Mouse (Mus musculus): Measurements from ENCODE around the gene Gnb3. TPM values are rescaled to one million over a fixed set of nuclear protein-coding genes. Genes with fewer than 3 reads are reported as not detected.

The Gnb3 gene
- polyA plus RNA-seq, 1 experiment = 4.0 TPM

- Histone ChIP-seq H3K27ac (ENCODE audit: control insufficient read depth, insufficient read depth, low read length) (no peak overlapping the region), H3K4me1 (replicated peaks; ENCODE audit: control insufficient read depth, insufficient read depth, low read length) (no peaks in the 10 kb centered on the region), H3K36me3 (ENCODE audit: control insufficient read depth, insufficient read depth, low read length) (no peaks in the 10 kb centered on the region), H3K27me3 (ENCODE audit: control insufficient read depth, insufficient read depth, low read length) (no peaks in the 10 kb centered on the region), H3K4me3 (ENCODE audit: control insufficient read depth, insufficient read depth, low read length) (no peak overlapping the region)
- WGBS = 95% methylated on average over 3 of the region's 3 CpGs
- TF ChIP-seq CTCF (IDR thresholded peaks at IDR 0.05; ENCODE audit: borderline replicate concordance, control insufficient read depth, extremely low read depth, insufficient read depth, low read length, poor library complexity) = no peak
- TF ChIP-seq POLR2A (IDR thresholded peaks at IDR 0.05; ENCODE audit: control insufficient read depth, extremely low read depth, insufficient read depth, low read length, poor library complexity) = no peak
- DNase-seq = no peak
Measured at GRCm38 (mm10) chr6:124791911-124792310, 48.2 kb downstream of the Gnb3 start.

DNA sequence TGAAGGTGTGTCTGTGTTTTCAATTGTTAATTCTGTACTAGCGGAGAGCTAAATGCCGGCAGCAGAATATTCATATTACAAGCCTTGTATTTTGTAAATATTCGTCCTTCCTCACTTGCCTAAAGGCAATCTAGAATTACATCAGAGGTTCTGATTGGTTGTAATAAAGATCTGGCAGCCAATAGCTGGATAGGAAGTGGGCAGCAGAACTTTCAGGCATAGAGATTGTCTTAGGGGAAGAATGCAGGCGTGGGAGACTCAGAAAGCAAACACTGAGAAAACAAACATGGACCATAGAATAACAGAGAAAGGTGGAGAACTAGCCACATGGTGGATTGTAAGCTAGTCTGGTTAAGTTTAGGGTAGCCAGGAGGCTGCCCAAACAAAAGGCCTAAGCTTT is 50.0 kb downstream of the Gnb3 start:
- H3K4me3 ChIP-seq (ENCODE audit: control insufficient read depth, insufficient read depth, low read length) = no peak overlapping the region
- H3K27me3 ChIP-seq (ENCODE audit: control insufficient read depth, insufficient read depth, low read length) = no peaks in the 10 kb centered on the region
- TF ChIP-seq CTCF (IDR thresholded peaks at IDR 0.05; ENCODE audit: borderline replicate concordance, control insufficient read depth, extremely low read depth, insufficient read depth, low read length, poor library complexity) (no peak), POLR2A (IDR thresholded peaks at IDR 0.05; ENCODE audit: control insufficient read depth, extremely low read depth, insufficient read depth, low read length, poor library complexity) (no peak)
- 78% methylated on average over 4 of the region's 4 CpGs for WGBS
- H3K36me3 ChIP-seq (ENCODE audit: control insufficient read depth, insufficient read depth, low read length) = no peaks in the 10 kb centered on the region
- no peak overlapping the region for H3K27ac ChIP-seq (ENCODE audit: control insufficient read depth, insufficient read depth, low read length)
- H3K4me1 ChIP-seq (replicated peaks; ENCODE audit: control insufficient read depth, insufficient read depth, low read length) = no peaks in the 10 kb centered on the region
- DNase-seq = no peak

DNA sequence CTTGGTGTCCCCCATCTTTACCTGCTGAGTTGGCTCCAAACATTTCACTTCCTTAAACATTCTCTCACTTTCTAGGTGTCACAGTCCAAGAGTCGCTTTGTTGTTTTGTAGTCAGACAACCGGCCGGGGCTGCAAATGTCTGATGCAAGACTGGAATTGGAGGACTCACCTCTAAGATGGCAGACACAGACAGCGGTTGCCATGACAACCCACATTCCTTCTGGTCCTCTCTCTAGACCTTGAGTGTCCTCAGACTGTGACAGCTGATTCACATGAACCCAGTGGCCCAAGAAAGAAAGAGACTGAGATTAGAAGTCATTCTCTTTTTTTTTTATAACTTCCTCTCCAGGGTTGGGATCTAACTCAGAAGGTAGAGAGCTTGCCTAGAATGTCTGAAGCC is 50.6 kb downstream of the Gnb3 start:
- Histone ChIP-seq H3K4me3 (ENCODE audit: control insufficient read depth, insufficient read depth, low read length) (no peak overlapping the region), H3K27ac (ENCODE audit: control insufficient read depth, insufficient read depth, low read length) (no peak overlapping the region), H3K27me3 (ENCODE audit: control insufficient read depth, insufficient read depth, low read length) (no peaks in the 10 kb centered on the region), H3K36me3 (ENCODE audit: control insufficient read depth, insufficient read depth, low read length) (no peaks in the 10 kb centered on the region), H3K4me1 (replicated peaks; ENCODE audit: control insufficient read depth, insufficient read depth, low read length) (no peaks in the 10 kb centered on the region)
- WGBS = 95% methylated on average over 4 of the region's 4 CpGs
- no peak for TF ChIP-seq CTCF (IDR thresholded peaks at IDR 0.05; ENCODE audit: borderline replicate concordance, control insufficient read depth, extremely low read depth, insufficient read depth, low read length, poor library complexity)
- TF ChIP-seq POLR2A (IDR thresholded peaks at IDR 0.05; ENCODE audit: control insufficient read depth, extremely low read depth, insufficient read depth, low read length, poor library complexity) = no peak
- no peak for DNase-seq

- WGBS = 90% methylated on average over 10 of the region's 10 CpGs
- no peaks in the 10 kb centered on the region for H3K27me3 ChIP-seq (ENCODE audit: control insufficient read depth, insufficient read depth, low read length)
- DNase-seq = no peak
- no peaks in the 10 kb centered on the region for H3K4me1 ChIP-seq (replicated peaks; ENCODE audit: control insufficient read depth, insufficient read depth, low read length)
- no peak for TF ChIP-seq CTCF (IDR thresholded peaks at IDR 0.05; ENCODE audit: borderline replicate concordance, control insufficient read depth, extremely low read depth, insufficient read depth, low read length, poor library complexity)
- no peak for TF ChIP-seq POLR2A (IDR thresholded peaks at IDR 0.05; ENCODE audit: control insufficient read depth, extremely low read depth, insufficient read depth, low read length, poor library complexity)
- H3K4me3 ChIP-seq (ENCODE audit: control insufficient read depth, insufficient read depth, low read length) = no peak overlapping the region
- H3K36me3 ChIP-seq (ENCODE audit: control insufficient read depth, insufficient read depth, low read length) = no peaks in the 10 kb centered on the region
- H3K27ac ChIP-seq (ENCODE audit: control insufficient read depth, insufficient read depth, low read length) = no peak overlapping the region
Measured at GRCm38 (mm10) chr6:124787722-124788121, 52.4 kb downstream of the Gnb3 start.

GRCm38 (mm10) chr6:124786756-124787420 is 53.2 kb downstream of the Gnb3 start:
- WGBS = 46% methylated on average over 8 of the region's 8 CpGs
- Histone ChIP-seq H3K4me1 (replicated peaks; ENCODE audit: control insufficient read depth, insufficient read depth, low read length) (peaks cover 3% of the 10 kb centered on the region), H3K27ac (ENCODE audit: control insufficient read depth, insufficient read depth, low read length) (no peak overlapping the region), H3K36me3 (ENCODE audit: control insufficient read depth, insufficient read depth, low read length) (no peaks in the 10 kb centered on the region), H3K27me3 (ENCODE audit: control insufficient read depth, insufficient read depth, low read length) (no peaks in the 10 kb centered on the region), H3K4me3 (ENCODE audit: control insufficient read depth, insufficient read depth, low read length) (no peak overlapping the region)
- no peak for DNase-seq
- TF ChIP-seq CTCF (IDR thresholded peaks at IDR 0.05; ENCODE audit: borderline replicate concordance, control insufficient read depth, extremely low read depth, insufficient read depth, low read length, poor library complexity) = no peak
- no peak for TF ChIP-seq POLR2A (IDR thresholded peaks at IDR 0.05; ENCODE audit: control insufficient read depth, extremely low read depth, insufficient read depth, low read length, poor library complexity)

Other genes starting within 250 kb of the Gnb3 start
- gene C1s2, start 204.2 kb downstream of the Gnb3 start, polyA plus RNA-seq (2012; rRNA removed) = 0.08 and 0.13 TPM in 2 replicates
- gene Lpcat3, start 177.2 kb downstream of the Gnb3 start, polyA plus RNA-seq (2012; rRNA removed) = 173 and 184 TPM in 2 replicates
- 203 and 210 TPM in 2 replicates for gene Emg1, start 128.1 kb downstream of the Gnb3 start, polyA plus RNA-seq (2012; rRNA removed)
- 150 and 171 TPM in 2 replicates for gene Phb2, start 127.9 kb downstream of the Gnb3 start, polyA plus RNA-seq (2012; rRNA removed)
- 210 and 212 TPM in 2 replicates for gene Ptpn6, start 101.6 kb downstream of the Gnb3 start, polyA plus RNA-seq (2012; rRNA removed)
- gene Grcc10, start 98.9 kb downstream of the Gnb3 start, polyA plus RNA-seq (2012; rRNA removed) = 265 and 352 TPM in 2 replicates
- not detected in 2 replicates for gene Gm45234, start 84.3 kb downstream of the Gnb3 start, polyA plus RNA-seq (2012; rRNA removed)
- 48.3 and 51.6 TPM in 2 replicates for gene Atn1, start 83.8 kb downstream of the Gnb3 start, polyA plus RNA-seq (2012; rRNA removed)
- gene Eno2, start 70.6 kb downstream of the Gnb3 start, polyA plus RNA-seq (2012; rRNA removed) = 10.2 and 12.9 TPM in 2 replicates
- 4.0 and 5.5 TPM in 2 replicates for gene Lrrc23, start 60.5 kb downstream of the Gnb3 start, polyA plus RNA-seq (2012; rRNA removed)
- 7.1 and 8.1 TPM in 2 replicates for gene Spsb2, start 31.6 kb downstream of the Gnb3 start, polyA plus RNA-seq (2012; rRNA removed)
- gene Tpi1, start 26.0 kb downstream of the Gnb3 start, polyA plus RNA-seq (2012; rRNA removed) = 171 and 181 TPM in 2 replicates
- 118 and 121 TPM in 2 replicates for gene Usp5, start 10.8 kb downstream of the Gnb3 start, polyA plus RNA-seq (2012; rRNA removed)
- 202 and 248 TPM in 2 replicates for gene Cdca3, start 10.7 kb downstream of the Gnb3 start, polyA plus RNA-seq (2012; rRNA removed)
- gene P3h3, start 17.5 kb upstream of the Gnb3 start, polyA plus RNA-seq (2012; rRNA removed) = 20.1 and 26.8 TPM in 2 replicates
- 136 and 138 TPM in 2 replicates for gene Gpr162, start 23.7 kb upstream of the Gnb3 start, polyA plus RNA-seq (2012; rRNA removed)
- 549 and 565 TPM in 2 replicates for gene Cd4, start 47.9 kb upstream of the Gnb3 start, polyA plus RNA-seq (2012; rRNA removed)
- 27.7 and 30.1 TPM in 2 replicates for gene Lag3, start 71.4 kb upstream of the Gnb3 start, polyA plus RNA-seq (2012; rRNA removed)
- gene Ptms, start 79.8 kb upstream of the Gnb3 start, polyA plus RNA-seq (2012; rRNA removed) = 1,595 and 1,797 TPM in 2 replicates
- 404 and 428 TPM in 2 replicates for gene Mlf2, start 91.1 kb upstream of the Gnb3 start, polyA plus RNA-seq (2012; rRNA removed)
- gene Cops7a, start 125.3 kb upstream of the Gnb3 start, polyA plus RNA-seq (2012; rRNA removed) = 168 and 199 TPM in 2 replicates
- gene Pianp, start 156.4 kb upstream of the Gnb3 start, polyA plus RNA-seq (2012; rRNA removed) = 5.1 and 5.5 TPM in 2 replicates
- 117 and 126 TPM in 2 replicates for gene Zfp384, start 168.9 kb upstream of the Gnb3 start, polyA plus RNA-seq (2012; rRNA removed)
- 96.8 and 99.4 TPM in 2 replicates for gene Ing4, start 199.5 kb upstream of the Gnb3 start, polyA plus RNA-seq (2012; rRNA removed)
- 70.8 and 89.5 TPM in 2 replicates for gene Acrbp, start 209.4 kb upstream of the Gnb3 start, polyA plus RNA-seq (2012; rRNA removed)
- gene Lpar5, start 227.6 kb upstream of the Gnb3 start, polyA plus RNA-seq (2012; rRNA removed) = 35.7 and 40.0 TPM in 2 replicates